In genomic region chr11:106066616-106067015, GRCm38 (mm10) we compare ENCODE assay signal across 8 mouse cellular contexts. TPM values are rescaled to one million over a fixed set of nuclear protein-coding genes. Genes with fewer than 3 reads are reported as not detected.
DNase-seq lines count a peak whose midpoint lies in the region; ATAC-seq and TF ChIP-seq lines count a peak whose summit lies in the region.
"Not testable (repeated sequence)": the region's sequence is repeated elsewhere in the genome, so short reads cannot be mapped to it uniquely, and the experiment has no call there.

No protein-coding gene starts in this region.

- not testable (repeated sequence) for ATAC-seq in Patski; forebrain, embryonic 16.5 days; hindbrain, embryonic 16.5 days

- peak overlapping the region; percentile 72 for H3K9ac ChIP-seq in forebrain, embryonic 16.5 days (replicated peaks; ENCODE audit: low read depth, low read length)
- H3K9ac ChIP-seq in hindbrain, embryonic 16.5 days (ENCODE audit: low read depth, low read length): peak overlapping the region; percentile 89

- H3K9me3 ChIP-seq in forebrain, embryonic 16.5 days (ENCODE audit: control insufficient read depth, low read length); hindbrain, embryonic 16.5 days (ENCODE audit: control insufficient read depth, low read length): not testable (repeated sequence)

- not testable (repeated sequence) for H3K36me3 ChIP-seq in forebrain, embryonic 16.5 days (ENCODE audit: control insufficient read depth, insufficient read depth); hindbrain, embryonic 16.5 days (ENCODE audit: control insufficient read depth, insufficient read depth, low read length); macrophage (ENCODE audit: inconsistent target)

- not testable (repeated sequence) for H3K27me3 ChIP-seq in Patski; forebrain, embryonic 16.5 days (replicated peaks; ENCODE audit: control insufficient read depth, insufficient read depth, low read length); hindbrain, embryonic 16.5 days (replicated peaks; ENCODE audit: control insufficient read depth, insufficient read depth, low read length)

- peaks cover 14% of the 10 kb centered on the region for H3K79me2 ChIP-seq in macrophage (ENCODE audit: inconsistent target)

- peak; percentile 68 for DNase-seq in Patski (ENCODE audit: low read depth, low spot score)
- DNase-seq in cerebellum, postnatal 14 days: peak; percentile 55 to 72
- peak; percentile 54 for DNase-seq in left cerebral cortex, postnatal 4 days
- DNase-seq in retina, postnatal 1 day: peak; percentile 30
- DNase-seq in urinary bladder, postnatal 25 days (ENCODE audit: low spot score): peak; percentile 51

- peak overlapping the region; percentile 60 for H3K4me3 ChIP-seq in forebrain, embryonic 16.5 days (replicated peaks; ENCODE audit: low read length)
- H3K4me3 ChIP-seq in hindbrain, embryonic 16.5 days (ENCODE audit: low read length): peak overlapping the region; percentile 88
- peak overlapping the region; percentile 82 for H3K4me3 ChIP-seq in macrophage (ENCODE audit: inconsistent target)

- CTCF ChIA-PET in Patski (lab: Charles Lee): not testable (repeated sequence)

- H3K4me2 ChIP-seq in forebrain, embryonic 16.5 days (ENCODE audit: low read length): peak overlapping the region; percentile 96
- H3K4me2 ChIP-seq in hindbrain, embryonic 16.5 days (ENCODE audit: low read length): peak overlapping the region; percentile 96

- H3K4me1 ChIP-seq in forebrain, embryonic 16.5 days (replicated peaks; ENCODE audit: control insufficient read depth, insufficient read depth, low read length); hindbrain, embryonic 16.5 days (ENCODE audit: control insufficient read depth, insufficient read depth, low read depth, low read length): not testable (repeated sequence)

- H3K27ac ChIP-seq in forebrain, embryonic 16.5 days (ENCODE audit: low read length): not testable (repeated sequence)
- H3K27ac ChIP-seq in hindbrain, embryonic 16.5 days (ENCODE audit: low read depth, low read length): peak overlapping the region; percentile 88
- peak overlapping the region; percentile 61 for H3K27ac ChIP-seq in macrophage

- intact Hi-C loops in left cerebral cortex, postnatal 4 days (cut with DNase I): not testable (repeated sequence)

- 17% methylated on average over 23 of the region's 23 CpGs for WGBS in forebrain, embryonic 16.5 days
- WGBS in hindbrain, embryonic 16.5 days: 23% methylated on average over 23 of the region's 23 CpGs
- 14% methylated on average over 19 of the region's 23 CpGs for WGBS in macrophage (ENCODE audit: missing documents)

- TF ChIP-seq CTCF in Patski (IDR thresholded peaks at IDR 0.05): not testable (repeated sequence)

- POLR2A ChIA-PET in Patski (lab: Charles Lee): not testable (repeated sequence)

- in situ Hi-C loops in Patski (cut with MboI; ENCODE audit: low pct_unique_long_range_greater_than_20kb): not testable (repeated sequence)

RNA-seq across cellular contexts. Expression of gene Taco1, which starts 0.8 kb away (rescaled TPM):
- polyA plus RNA-seq in Patski (2021) (16.3 TPM), macrophage (2018) (9.9 to 15.0 TPM (median 13.6 TPM) in 3 replicates)
- 7.0 and 7.5 TPM in 2 replicates for polyA plus RNA-seq in forebrain, embryonic 16.5 days (2015; fragmentation: Nextera tagmentation; extraction: Ambion mirVana)
- polyA plus RNA-seq in hindbrain, embryonic 16.5 days (2015; fragmentation: Nextera tagmentation; extraction: Ambion mirVana): 7.4 and 7.8 TPM in 2 replicates
- 10 to 100 TPM; 12.3 to 12.8 TPM for total RNA-seq in left cerebral cortex, postnatal 4 days (2021)
- 1 to 10 TPM; 1.9 to 8.9 (median 4.9) TPM for total RNA-seq in macrophage (2018; cell fraction: chromatin; rRNA removed)
- total RNA-seq in macrophage (2018; cell fraction: cytosol; rRNA removed): 10 to 100 TPM in 11 of 26 experiments, 1 to 10 TPM in 15; 2.5 to 14.2 (median 9.2) TPM
- total RNA-seq in macrophage (2018; cell fraction: nucleus; rRNA removed): 10 to 100 TPM in 2 of 26 experiments, 1 to 10 TPM in 24; 2.4 to 11.2 (median 5.4) TPM

RNA-seq across cellular contexts. Expression of gene Map3k3, which starts 17.8 kb away (rescaled TPM):
- polyA plus RNA-seq in Patski (2021) (43.9 TPM), macrophage (2018) (47.7 to 51.9 TPM (median 49.8 TPM) in 3 replicates)
- polyA plus RNA-seq in forebrain, embryonic 16.5 days (2015; fragmentation: Nextera tagmentation; extraction: Ambion mirVana): 14.7 and 15.6 TPM in 2 replicates
- 6.2 and 11.9 TPM in 2 replicates for polyA plus RNA-seq in hindbrain, embryonic 16.5 days (2015; fragmentation: Nextera tagmentation; extraction: Ambion mirVana)
- total RNA-seq in left cerebral cortex, postnatal 4 days (2021): 10 to 100 TPM; 30.7 to 31.9 TPM
- 100 to 1,000 TPM in 18 of 26 experiments, 10 to 100 TPM in 8; 57.7 to 179 (median 131) TPM for total RNA-seq in macrophage (2018; cell fraction: chromatin; rRNA removed)
- 10 to 100 TPM; 43.2 to 66.4 (median 60.0) TPM for total RNA-seq in macrophage (2018; cell fraction: cytosol; rRNA removed)
- 100 to 1,000 TPM in 8 of 26 experiments, 10 to 100 TPM in 18; 44.3 to 138 (median 89.0) TPM for total RNA-seq in macrophage (2018; cell fraction: nucleus; rRNA removed)

RNA-seq across cellular contexts. Expression of gene Dcaf7, which starts 29.9 kb away (rescaled TPM):
- 52.8 TPM for polyA plus RNA-seq in Patski (2021)
- 136 and 145 TPM in 2 replicates for polyA plus RNA-seq in forebrain, embryonic 16.5 days (2015; fragmentation: Nextera tagmentation; extraction: Ambion mirVana)
- polyA plus RNA-seq in hindbrain, embryonic 16.5 days (2015; fragmentation: Nextera tagmentation; extraction: Ambion mirVana): 152 and 179 TPM in 2 replicates
- 100 to 1,000 TPM; 167 to 185 TPM for total RNA-seq in left cerebral cortex, postnatal 4 days (2021)
- 10 to 100 TPM in 25 of 26 experiments, 1 to 10 TPM in 1; 9.8 to 41.9 (median 24.5) TPM for total RNA-seq in macrophage (2018; cell fraction: chromatin; rRNA removed)
- 10 to 100 TPM; 48.4 to 85.7 (median 63.7) TPM for total RNA-seq in macrophage (2018; cell fraction: cytosol; rRNA removed)
- total RNA-seq in macrophage (2018; cell fraction: nucleus; rRNA removed): 10 to 100 TPM; 27.4 to 89.8 (median 55.4) TPM
- polyA plus RNA-seq in macrophage (2018): 33.8 to 64.7 TPM (median 48.5 TPM) in 3 replicates

RNA-seq across cellular contexts. Expression of gene Kcnh6, which starts 58.7 kb away (rescaled TPM):
- not detected for polyA plus RNA-seq in Patski (2021)
- polyA plus RNA-seq in forebrain, embryonic 16.5 days (2015; fragmentation: Nextera tagmentation; extraction: Ambion mirVana): 0.62 and 0.89 TPM in 2 replicates
- 2.7 and 3.1 TPM in 2 replicates for polyA plus RNA-seq in hindbrain, embryonic 16.5 days (2015; fragmentation: Nextera tagmentation; extraction: Ambion mirVana)
- 1 to 10 TPM; 1.4 to 1.7 TPM for total RNA-seq in left cerebral cortex, postnatal 4 days (2021)
- not detected for total RNA-seq in macrophage (2018; cell fraction: chromatin; rRNA removed)
- not detected for total RNA-seq in macrophage (2018; cell fraction: cytosol; rRNA removed)
- not detected for total RNA-seq in macrophage (2018; cell fraction: nucleus; rRNA removed)
- not detected in 3 replicates for polyA plus RNA-seq in macrophage (2018)
